Mouse (Mus musculus) hematopoietic stem cell, adult 5-6 weeks (primary cell): Measurements from ENCODE around the gene Mlph. TPM values are rescaled to one million over a fixed set of nuclear protein-coding genes. Genes with fewer than 3 reads are reported as not detected.

Experiments used
- ATAC-seq, 2 experiments: fragments of 125-278 bp in 1 of 2; replicated peaks in 1 of 2; 2 replicates each; pipeline ENCODE4 v1.8.0; 2016 to 2017; ENCODE audit warnings: inconsistent platforms in 2 of 2, mild to moderate bottlenecking in 2 of 2, moderate number of reproducible peaks in 2 of 2, low read depth in 1 of 2, moderate TSS enrichment in 1 of 2; ENCODE audit not compliant: low FRiP score in 2 of 2, poor library complexity in 2 of 2, severe bottlenecking in 2 of 2, insufficient read depth in 1 of 2, low TSS enrichment in 1 of 2
- total RNA-seq: library from RNA; stranded (forward); fragments of 172-1452, 232-1000 nt; gene quantifications from 2 replicates; pipeline ENCODE4 v1.2.3, GENCODE M21; 2017

Gene Mlph
- total RNA-seq, 1 experiment from 2014 or later = 0.45 TPM

- ATAC-seq = no peak
These were observed 81.0 kb downstream of the Mlph start for GRCm38 (mm10) chr1:90995916-90996315.

- no peak for ATAC-seq
These were observed 82.3 kb downstream of the Mlph start for GRCm38 (mm10) chr1:90997136-90997535.

- no peak for ATAC-seq
These were observed 82.8 kb downstream of the Mlph start for GRCm38 (mm10) chr1:90997641-90998040.

GRCm38 (mm10) chr1:90998268-90998890 lies 83.5 kb downstream of the Mlph start, which contains the start of gene Lrrfip1:
TSS of gene Lrrfip1 (plus strand) at chr1:90998737.
- peak; percentile 57; a peak in 2 of 4 replicates for ATAC-seq

- no peak for ATAC-seq
These were observed 84.2 kb downstream of the Mlph start for GRCm38 (mm10) chr1:90998891-90999611.

- ATAC-seq = 0 out of 4 replicates have a peak, but pooled peaks have one; percentile 13 to 14
These were observed 85.2 kb downstream of the Mlph start for GRCm38 (mm10) chr1:90999911-91000601.

Other genes starting within 250 kb of the Mlph start
- not detected in 2 replicates for gene Col6a3, start 71.1 kb upstream of the Mlph start, total RNA-seq
- not detected in 2 replicates for gene Prlh, start 38.0 kb downstream of the Mlph start, total RNA-seq
- gene Rab17, start 54.6 kb downstream of the Mlph start, total RNA-seq = 3.4 and 5.7 TPM in 2 replicates
- 177 and 190 TPM in 2 replicates for gene Lrrfip1, start 83.7 kb downstream of the Mlph start, total RNA-seq
- 5.6 and 10.2 TPM in 2 replicates for gene Rbm44, start 230.0 kb downstream of the Mlph start, total RNA-seq